Mouse (Mus musculus) left cerebral cortex, postnatal 10 days (tissue): ENCODE data around the gene Pla2r1. TPM values are rescaled to one million over a fixed set of nuclear protein-coding genes. Genes with fewer than 3 reads are reported as not detected.

Experiments used
- DNase-seq, 2 experiments: peaks; one replicate each; pipeline ENCODE4 v3.0.0; 2021 to 2022; ENCODE audit warnings: low spot score in 2 of 2, mixed read lengths in 1 of 2; ENCODE audit errors: extremely low spot score in 1 of 2
- intact Hi-C: fragments of 180-260 bp; cut with DNase I; formaldehyde crosslinking; loops from one replicate; pipeline ENCODE4 v1.15.1; 2025
- total RNA-seq, 2 experiments: library from RNA; stranded (reverse); gene quantifications; 2 replicates each; pipeline ENCODE4 v1.2.3; 2021

Pla2r1 gene
- total RNA-seq, 2 experiments from 2014 or later, result 0.19 to 0.32 TPM

DNA sequence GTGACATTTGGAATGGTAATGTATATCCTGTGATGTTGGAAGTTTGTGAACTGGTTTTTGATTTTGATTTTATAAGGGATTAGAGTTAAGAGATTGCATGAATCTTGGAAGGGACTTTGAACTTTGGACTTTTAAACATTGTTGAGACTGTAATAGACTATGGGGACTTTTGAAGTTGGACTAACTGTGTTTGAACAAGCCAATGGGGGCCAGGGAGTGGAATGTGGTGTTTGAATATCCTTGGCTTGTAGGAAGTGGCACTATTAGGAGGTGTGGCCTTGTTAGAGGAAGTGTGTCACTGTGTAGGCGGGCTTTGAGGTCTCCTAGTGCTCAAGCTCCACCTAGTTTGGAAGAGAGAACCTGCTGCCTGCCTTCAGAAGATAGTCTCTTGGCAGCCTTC, 42.4 kb downstream of the Pla2r1 start:
- intact Hi-C loops, result no loop called here

DNA sequence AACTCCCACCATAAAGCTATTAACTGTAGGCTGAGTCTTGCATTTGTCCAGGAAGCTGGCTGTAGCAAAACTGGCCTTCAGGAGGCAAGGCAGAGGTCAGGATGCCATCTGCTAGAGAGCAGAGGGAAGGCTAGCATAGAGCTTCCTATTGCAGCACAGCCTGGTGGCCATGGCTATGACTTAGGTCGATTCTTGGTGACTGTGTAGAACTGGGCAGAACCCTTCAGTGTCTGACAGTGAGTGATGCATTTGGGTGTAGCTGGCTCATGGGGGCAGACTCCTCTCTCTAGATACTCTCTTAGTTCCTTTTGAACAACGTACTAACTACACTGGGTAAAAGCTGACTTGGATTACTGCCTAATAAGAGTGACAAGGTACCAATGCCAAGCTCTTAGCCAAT, 48.0 kb downstream of the Pla2r1 start:
- intact Hi-C loops, result no loop called here

More for the DNA sequence above, 42.4 kb downstream of the Pla2r1 start:
- no peak for DNase-seq

GRCm38 (mm10) chr2:60504718-60505117, 48.4 kb downstream of the Pla2r1 start:
- no peak for DNase-seq
- intact Hi-C loops, result no loop called here

More for the DNA sequence above, 48.0 kb downstream of the Pla2r1 start:
- no peak for DNase-seq

DNA sequence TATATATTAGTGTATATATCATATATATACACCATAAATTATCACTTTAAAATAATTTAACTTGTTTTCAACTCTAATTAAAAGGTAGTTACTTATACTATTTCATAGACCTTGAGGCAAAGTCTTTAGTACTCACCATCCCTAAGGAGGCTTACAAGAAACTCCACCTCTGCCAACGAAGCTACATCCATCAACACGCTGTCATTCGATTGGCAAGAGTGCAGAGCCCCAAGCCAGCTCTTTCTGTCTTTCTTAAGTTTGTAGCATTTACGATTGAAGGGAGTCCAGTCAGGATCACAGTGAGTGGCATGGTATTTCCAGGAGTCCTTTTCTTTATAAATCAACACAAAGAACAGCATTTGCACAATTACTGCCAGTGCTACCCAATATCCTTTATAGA, 49.1 kb downstream of the Pla2r1 start:
- no peak for DNase-seq
- intact Hi-C loops, result no loop called here

GRCm38 (mm10) chr2:60500583-60501116, 52.5 kb downstream of the Pla2r1 start:
- no peak for DNase-seq
- intact Hi-C loops, result no loop called here

- intact Hi-C loops, result no loop called here
- DNase-seq, result peak in 1 of 2 experiments; percentile 26
Measured at GRCm38 (mm10) chr2:60479906-60480305, 73.2 kb downstream of the Pla2r1 start.

DNA sequence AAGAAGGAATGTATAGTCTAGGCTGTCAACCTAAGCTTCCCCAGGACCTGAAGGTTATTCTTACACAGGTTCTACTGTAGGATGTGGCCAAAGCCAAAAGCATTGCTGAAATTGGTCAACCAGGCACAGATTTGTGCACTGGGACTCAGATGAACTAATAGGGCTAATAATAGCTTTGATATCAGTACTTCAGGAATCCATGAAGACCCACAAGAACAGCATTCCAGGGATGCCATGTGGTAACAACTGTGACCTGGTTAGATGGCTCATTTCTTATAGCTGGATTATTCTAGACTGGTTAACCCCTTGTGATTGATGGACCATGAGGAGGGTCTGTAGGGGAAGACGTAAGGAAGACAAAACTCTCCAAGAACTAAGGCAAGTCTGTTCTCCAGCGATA, 74.3 kb downstream of the Pla2r1 start:
- intact Hi-C loops, result no loop called here
- DNase-seq, result no peak

DNA sequence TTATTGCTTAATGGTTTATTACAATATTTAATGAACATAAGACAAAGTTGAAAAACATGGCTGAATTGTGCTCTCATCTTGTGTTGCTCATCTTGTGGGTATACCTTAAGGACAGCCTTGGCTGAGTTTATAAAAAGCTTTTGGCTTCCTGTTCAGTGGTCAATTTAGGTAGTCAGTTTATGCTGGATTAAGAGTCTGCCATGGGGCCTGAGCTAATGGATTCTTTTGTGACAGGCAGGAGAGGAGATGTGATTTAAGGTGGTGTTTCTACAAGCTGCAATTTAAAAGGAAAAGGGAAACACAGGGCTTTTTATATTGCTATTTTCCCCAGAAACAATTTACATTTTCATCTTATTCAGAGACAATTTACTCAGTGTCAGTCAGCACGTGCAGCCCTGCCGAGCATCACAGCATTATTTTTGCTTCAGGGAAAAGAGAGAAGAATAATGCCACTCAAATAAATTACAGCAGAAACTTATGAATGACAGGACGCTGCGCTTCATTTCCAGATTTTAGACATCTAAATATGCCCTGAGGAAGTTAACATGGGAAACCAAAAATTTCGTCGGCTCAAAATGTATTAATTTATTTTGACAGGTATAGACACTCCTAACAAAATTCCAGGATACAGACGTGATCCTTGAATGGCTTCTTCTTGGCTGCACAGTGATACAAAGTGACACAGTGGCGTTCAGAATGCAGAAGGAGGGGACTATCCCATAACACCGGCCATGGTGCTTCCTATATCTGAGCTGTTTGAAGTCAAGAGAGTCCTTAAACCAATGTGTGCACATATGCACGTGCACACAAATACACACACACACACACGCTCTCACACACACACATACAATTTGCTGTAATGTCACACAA, 84.0 kb downstream of the Pla2r1 start:
- intact Hi-C loops, result no loop called here
- no peak for DNase-seq

GRCm38 (mm10) chr2:60452376-60452775, 100.7 kb downstream of the Pla2r1 start:
- no peak for DNase-seq
- intact Hi-C loops, result no loop called here

- no peak for DNase-seq
- intact Hi-C loops, result no loop called here
Measured at GRCm38 (mm10) chr2:60451119-60451773, 101.9 kb downstream of the Pla2r1 start.

- intact Hi-C loops, result no loop called here
- no peak for DNase-seq
Measured at GRCm38 (mm10) chr2:60449732-60450131, 103.4 kb downstream of the Pla2r1 start.

DNA sequence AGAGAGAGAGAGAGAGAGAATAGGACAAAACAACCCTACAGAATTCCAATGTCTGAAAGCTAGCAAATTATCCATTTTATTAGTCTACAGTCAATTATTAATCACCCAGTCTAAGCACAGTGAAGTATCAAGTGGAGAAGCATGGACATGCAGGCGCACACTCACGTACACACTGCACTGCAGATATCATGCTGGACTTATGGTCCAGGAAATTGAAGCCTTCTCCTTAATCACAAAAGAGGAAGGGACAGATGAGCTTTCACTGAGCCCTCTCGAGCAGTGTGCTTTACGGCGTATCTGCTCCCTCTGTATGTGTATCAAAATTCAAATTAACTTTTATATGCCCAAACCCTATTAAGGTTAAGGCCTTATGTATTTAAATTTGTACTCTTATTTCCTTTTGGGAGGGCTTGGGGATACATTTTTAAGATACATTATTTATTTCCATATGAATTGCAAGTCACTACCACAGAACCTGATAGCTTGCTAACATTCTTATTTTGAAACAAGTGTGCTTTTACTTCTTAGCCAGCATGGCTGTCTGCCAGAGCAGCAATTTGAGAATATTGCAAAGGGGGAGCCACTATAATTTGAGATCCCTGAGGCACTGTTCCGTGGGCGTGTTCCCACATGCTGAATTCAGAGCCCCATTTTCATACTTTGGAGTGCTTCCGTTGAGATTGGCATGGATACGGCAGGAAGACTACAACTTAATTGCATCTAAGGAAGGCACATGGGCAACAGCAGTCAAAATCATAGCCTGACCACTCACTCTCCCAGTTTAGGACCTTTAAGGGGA, 108.2 kb downstream of the Pla2r1 start:
- peak; percentile 46 to 67 for DNase-seq

DNA sequence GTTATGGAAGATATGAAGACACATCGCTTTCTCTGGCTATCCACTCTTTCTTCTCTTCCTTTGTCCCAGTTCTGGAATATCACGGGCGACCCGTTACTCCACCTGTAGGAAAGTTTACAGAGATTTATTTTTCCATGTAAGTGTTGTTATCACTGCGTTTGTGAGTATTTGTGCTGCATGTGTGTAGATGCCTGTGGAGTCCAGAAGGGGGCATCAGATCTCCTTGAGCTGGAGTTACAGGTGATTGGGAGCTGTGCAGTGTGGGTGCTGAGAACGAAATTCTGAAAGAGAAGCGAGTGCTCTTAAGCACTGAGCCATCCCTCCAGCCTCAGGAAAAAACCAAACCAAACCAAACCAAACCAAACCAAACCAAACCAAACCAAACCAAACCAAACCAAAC, 109.8 kb downstream of the Pla2r1 start:
- no peak for DNase-seq
- intact Hi-C loops, result no loop called here

More for the DNA sequence above, 108.2 kb downstream of the Pla2r1 start:
- intact Hi-C loops, result no loop called here

GRCm38 (mm10) chr2:60441875-60442274, 111.2 kb downstream of the Pla2r1 start:
- intact Hi-C loops, result no loop called here
- DNase-seq, result no peak

- intact Hi-C loops, result no loop called here
- no peak for DNase-seq
Measured at GRCm38 (mm10) chr2:60436802-60437201, 116.3 kb downstream of the Pla2r1 start.

GRCm38 (mm10) chr2:60430315-60431021, 122.6 kb downstream of the Pla2r1 start:
- intact Hi-C loops, result no loop called here
- DNase-seq, result no peak

- peak; percentile 71 to 74 for DNase-seq
- intact Hi-C loops, result loop anchor here (10.0 kb wide), 2 partner anchors 273 to 893 kb away; no protein-coding TSS in a partner anchor
Measured at GRCm38 (mm10) chr2:60418075-60418474, 135.0 kb downstream of the Pla2r1 start.

DNA sequence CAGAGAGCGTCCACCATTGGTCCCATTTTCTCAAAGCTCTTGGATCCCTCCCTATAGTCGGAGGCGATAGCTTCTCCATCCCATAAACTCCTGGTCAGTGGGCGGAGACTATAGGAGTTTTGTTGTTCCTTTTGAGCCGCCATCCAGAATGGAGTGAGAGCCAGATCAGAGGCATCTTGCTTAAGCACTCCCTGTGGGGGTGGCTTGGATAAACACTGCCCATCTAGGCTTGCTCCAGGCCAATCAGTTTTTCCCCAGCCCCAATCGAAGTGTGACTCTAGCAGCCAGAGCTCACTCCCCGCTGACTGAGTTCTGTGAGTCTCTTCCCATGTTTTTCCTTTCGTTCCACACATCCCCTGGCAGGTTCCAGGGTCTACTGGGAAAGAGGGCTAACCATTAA, 138.8 kb downstream of the Pla2r1 start:
- intact Hi-C loops, result loop anchor here (10.0 kb wide), 2 partner anchors 270 to 890 kb away; no protein-coding TSS in a partner anchor
- no peak for DNase-seq
